Mouse (Mus musculus): ENCODE results near the gene Cdh20.

GRCm38 (mm10) chr1:104945110-104945489, 176.8 kb downstream of the Cdh20 start:
- TF ChIP-seq CHD2 (IDR thresholded peaks at IDR 0.05; ENCODE audit: low read depth, low read length), result no peak
- no peak for TF ChIP-seq MAFK (IDR thresholded peaks at IDR 0.05; ENCODE audit: insufficient read depth, low read depth, low read length)
- TF ChIP-seq ZC3H11A (IDR thresholded peaks at IDR 0.05; ENCODE audit: borderline replicate concordance, low read depth, low read length), result no peak

Data from ES-E14 (cell line).